Mouse (Mus musculus): ENCODE measurements around the gene Agfg2. TPM values are rescaled to one million over a fixed set of nuclear protein-coding genes. Genes with fewer than 3 reads are reported as not detected.

The Agfg2 gene
- polyA plus RNA-seq, 1 experiment from 2014 or later, result 21.2 TPM

- 93% methylated on average over 3 of the region's 3 CpGs for WGBS
- Histone ChIP-seq H3K4me2 (replicated peaks) (no peak overlapping the region), H3K9ac (no peak overlapping the region), H3K9me3 (replicated peaks) (no peaks in the 10 kb centered on the region), H3K27me3 (no peaks in the 10 kb centered on the region), H3K36me3 (peaks cover 6% of the 10 kb centered on the region), H3K4me1 (peaks cover 16% of the 10 kb centered on the region), H3K27ac (no peak overlapping the region), H3K4me3 (no peak overlapping the region)
- ATAC-seq (ENCODE audit: low FRiP score), result no peak
These were observed 5.8 kb downstream of the Agfg2 start for GRCm38 (mm10) chr5:137678736-137679135.

- H3K4me1 ChIP-seq, result peaks cover 7% of the 10 kb centered on the region
- no peak overlapping the region for H3K9ac ChIP-seq
- peaks cover 6% of the 10 kb centered on the region for H3K36me3 ChIP-seq
- no peak overlapping the region for H3K4me2 ChIP-seq (replicated peaks)
- no peak overlapping the region for H3K27ac ChIP-seq
- H3K9me3 ChIP-seq (replicated peaks), result no peaks in the 10 kb centered on the region
- WGBS, result 96% methylated on average over 8 of the region's 8 CpGs
- no peak overlapping the region for H3K4me3 ChIP-seq
- no peak for ATAC-seq (ENCODE audit: low FRiP score)
- H3K27me3 ChIP-seq, result no peaks in the 10 kb centered on the region
These were observed 6.7 kb downstream of the Agfg2 start for GRCm38 (mm10) chr5:137677859-137678258.

GRCm38 (mm10) chr5:137674786-137675185 lies 9.7 kb downstream of the Agfg2 start:
- Histone ChIP-seq H3K4me3 (no peak overlapping the region), H3K27me3 (no peaks in the 10 kb centered on the region), H3K9me3 (replicated peaks) (no peaks in the 10 kb centered on the region), H3K4me1 (peaks cover 15% of the 10 kb centered on the region), H3K27ac (no peak overlapping the region), H3K36me3 (0 out of 2 replicates have a peak, but pooled peaks cover 3% of the 10 kb centered on the region), H3K9ac (no peak overlapping the region), H3K4me2 (replicated peaks) (no peak overlapping the region)
- ATAC-seq (ENCODE audit: low FRiP score), result no peak
- WGBS, result 96% methylated on average over 8 of the region's 8 CpGs

GRCm38 (mm10) chr5:137673015-137673414 lies 11.5 kb downstream of the Agfg2 start:
- peaks cover 15% of the 10 kb centered on the region for H3K4me1 ChIP-seq
- H3K27me3 ChIP-seq, result no peaks in the 10 kb centered on the region
- no peaks in the 10 kb centered on the region for H3K9me3 ChIP-seq (replicated peaks)
- H3K9ac ChIP-seq, result 0 out of 2 replicates have a peak overlapping the region, but pooled peaks have one; percentile 18
- H3K4me2 ChIP-seq (replicated peaks), result no peak overlapping the region
- 94% methylated on average over 6 of the region's 6 CpGs for WGBS
- no peak for ATAC-seq (ENCODE audit: low FRiP score)
- H3K27ac ChIP-seq, result no peak overlapping the region
- no peak overlapping the region for H3K4me3 ChIP-seq
- 0 out of 2 replicates have a peak, but pooled peaks cover 3% of the 10 kb centered on the region for H3K36me3 ChIP-seq

- Histone ChIP-seq H3K4me2 (replicated peaks) (no peak overlapping the region), H3K4me1 (peaks cover 15% of the 10 kb centered on the region), H3K9ac (no peak overlapping the region), H3K27ac (0 out of 2 replicates have a peak overlapping the region, but pooled peaks have one; percentile 36), H3K36me3 (peaks cover 7% of the 10 kb centered on the region; the same call in 1 of the 2 replicates), H3K4me3 (no peak overlapping the region), H3K9me3 (replicated peaks) (no peaks in the 10 kb centered on the region), H3K27me3 (no peaks in the 10 kb centered on the region)
- no peak for ATAC-seq (ENCODE audit: low FRiP score)
- WGBS, result 87% methylated on average over 5 of the region's 5 CpGs
These were observed 12.2 kb downstream of the Agfg2 start for GRCm38 (mm10) chr5:137672361-137672760.

GRCm38 (mm10) chr5:137671443-137672240 lies 12.9 kb downstream of the Agfg2 start:
- H3K27me3 ChIP-seq, result no peaks in the 10 kb centered on the region
- peaks cover 10% of the 10 kb centered on the region for H3K36me3 ChIP-seq
- H3K4me1 ChIP-seq, result peaks cover 15% of the 10 kb centered on the region
- WGBS, result 40% methylated on average over 9 of the region's 9 CpGs
- no peak for ATAC-seq (ENCODE audit: low FRiP score)
- H3K9ac ChIP-seq, result peak overlapping the region; percentile 29; the same call in 1 of the 2 replicates
- H3K27ac ChIP-seq, result peak overlapping the region; percentile 36
- H3K9me3 ChIP-seq (replicated peaks), result no peaks in the 10 kb centered on the region
- no peak overlapping the region for H3K4me2 ChIP-seq (replicated peaks)
- no peak overlapping the region for H3K4me3 ChIP-seq

GRCm38 (mm10) chr5:137670240-137670639 lies 14.3 kb downstream of the Agfg2 start:
- WGBS, result 97% methylated on average over 1 of the region's 1 CpGs
- Histone ChIP-seq H3K4me2 (replicated peaks) (no peak overlapping the region), H3K4me1 (peaks cover 15% of the 10 kb centered on the region), H3K36me3 (peaks cover 21% of the 10 kb centered on the region), H3K4me3 (no peak overlapping the region), H3K9me3 (replicated peaks) (no peaks in the 10 kb centered on the region), H3K27me3 (no peaks in the 10 kb centered on the region), H3K27ac (no peak overlapping the region), H3K9ac (no peak overlapping the region)
- no peak for ATAC-seq (ENCODE audit: low FRiP score)

GRCm38 (mm10) chr5:137668971-137669370 lies 15.6 kb downstream of the Agfg2 start:
- no peak overlapping the region for H3K9ac ChIP-seq

GRCm38 (mm10) chr5:137663057-137663456 lies 21.5 kb downstream of the Agfg2 start:
- peaks cover 79% of the 10 kb centered on the region for H3K36me3 ChIP-seq
- no peak overlapping the region for H3K4me3 ChIP-seq
- no peaks in the 10 kb centered on the region for H3K27me3 ChIP-seq
- no peak for ATAC-seq (ENCODE audit: low FRiP score)
- WGBS, result 72% methylated on average over 9 of the region's 9 CpGs
- no peaks in the 10 kb centered on the region for H3K9me3 ChIP-seq (replicated peaks)
- H3K4me2 ChIP-seq (replicated peaks), result no peak overlapping the region
- H3K27ac ChIP-seq, result no peak overlapping the region
- H3K9ac ChIP-seq, result no peak overlapping the region
- no peaks in the 10 kb centered on the region for H3K4me1 ChIP-seq

More at GRCm38 (mm10) chr5:137668971-137669370, 15.6 kb downstream of the Agfg2 start:
- H3K4me3 ChIP-seq, result no peak overlapping the region
- H3K4me2 ChIP-seq (replicated peaks), result no peak overlapping the region
- no peak overlapping the region for H3K27ac ChIP-seq
- H3K9me3 ChIP-seq (replicated peaks), result no peaks in the 10 kb centered on the region
- 82% methylated on average over 10 of the region's 10 CpGs for WGBS
- H3K36me3 ChIP-seq, result peaks cover 33% of the 10 kb centered on the region
- peaks cover 15% of the 10 kb centered on the region for H3K4me1 ChIP-seq
- H3K27me3 ChIP-seq, result no peaks in the 10 kb centered on the region
- no peak for ATAC-seq (ENCODE audit: low FRiP score)

GRCm38 (mm10) chr5:137660064-137660688 lies 24.4 kb downstream of the Agfg2 start:
- Histone ChIP-seq H3K9ac (no peak overlapping the region), H3K9me3 (replicated peaks) (no peaks in the 10 kb centered on the region), H3K27me3 (no peaks in the 10 kb centered on the region), H3K27ac (no peak overlapping the region), H3K4me1 (no peaks in the 10 kb centered on the region), H3K36me3 (peaks cover 64% of the 10 kb centered on the region), H3K4me3 (no peak overlapping the region), H3K4me2 (replicated peaks) (no peak overlapping the region)
- WGBS, result 93% methylated on average over 6 of the region's 6 CpGs
- no peak for ATAC-seq (ENCODE audit: low FRiP score)

GRCm38 (mm10) chr5:137656977-137657376 lies 27.5 kb downstream of the Agfg2 start:
- Histone ChIP-seq H3K36me3 (peaks cover 57% of the 10 kb centered on the region), H3K4me3 (no peak overlapping the region), H3K4me2 (replicated peaks) (no peak overlapping the region), H3K27ac (no peak overlapping the region), H3K9me3 (replicated peaks) (no peaks in the 10 kb centered on the region), H3K4me1 (no peaks in the 10 kb centered on the region), H3K9ac (no peak overlapping the region), H3K27me3 (no peaks in the 10 kb centered on the region)
- ATAC-seq (ENCODE audit: low FRiP score), result peak; percentile 39; the same call in 1 of the 2 replicates
- WGBS, result 38% methylated on average over 6 of the region's 6 CpGs

- Histone ChIP-seq H3K4me1 (peaks cover 5% of the 10 kb centered on the region), H3K4me2 (replicated peaks) (no peak overlapping the region), H3K36me3 (peaks cover 49% of the 10 kb centered on the region), H3K4me3 (no peak overlapping the region), H3K27me3 (no peaks in the 10 kb centered on the region), H3K9me3 (replicated peaks) (no peaks in the 10 kb centered on the region), H3K27ac (no peak overlapping the region), H3K9ac (no peak overlapping the region)
- ATAC-seq (ENCODE audit: low FRiP score), result no peak
- 85% methylated on average over 7 of the region's 7 CpGs for WGBS
These were observed 29.8 kb downstream of the Agfg2 start for GRCm38 (mm10) chr5:137654746-137655145.

Measured in hindbrain, embryonic 12.5 days (tissue).